Mouse (Mus musculus) left cerebral cortex, adult 18-20 months (tissue): Measurements from ENCODE around the gene Sesn1. TPM values are rescaled to one million over a fixed set of nuclear protein-coding genes. Genes with fewer than 3 reads are reported as not detected.
"Not testable (repeated sequence)": the region's sequence is repeated elsewhere in the genome, so short reads cannot be mapped to it uniquely, and the experiment has no call there.

Experiments used
- DNase-seq, 2 experiments: peaks; one replicate each; pipeline ENCODE4 v3.0.0; 2021 to 2022; ENCODE audit warnings: low spot score in 2 of 2, mixed read lengths in 1 of 2
- long read RNA-seq, 2 experiments: library from polyadenylated mRNA; stranded (forward); transcript quantifications; one replicate each; pipeline ENCODE4 v2.0.0; 2021
- total RNA-seq, 2 experiments: library from RNA; stranded (reverse); gene quantifications; 2 replicates each; pipeline ENCODE4 v1.2.3; 2021

Sesn1 gene
- total RNA-seq, result 10 to 100 TPM; 49.4 to 52.7 TPM
- long read RNA-seq, experiment 1, transcript Sesn1-201 (10 exons, 2,600 nt), result major isoform, 93 of 113 reads
- long read RNA-seq, experiment 1, transcript Sesn1-202 (10 exons, 3,809 nt), result minor isoform, 5 of 113 reads
- long read RNA-seq, experiment 1, partial matches to known transcripts, result 6 of 113 reads
- long read RNA-seq, experiment 1, other reads (novel, unspliced or antisense), result 9 of 113 reads
- long read RNA-seq, experiment 2, transcript Sesn1-201 (10 exons, 2,600 nt), result major isoform, 47 of 57 reads
- long read RNA-seq, experiment 2, partial matches to known transcripts, result 8 of 57 reads
- long read RNA-seq, experiment 2, other reads (novel, unspliced or antisense), result 0 of 57 reads

GRCm38 (mm10) chr10:41809771-41810563, at the start of gene Sesn1, which contains the start of gene Cep57l1:
TSS of gene Sesn1 (plus strand) at chr10:41809935.
TSS of gene Cep57l1 (minus strand) at chr10:41809871.
- peak; percentile 84 to 92 for DNase-seq

GRCm38 (mm10) chr10:41760866-41761265, 48.9 kb upstream of the Sesn1 start:
- DNase-seq, result no peak

GRCm38 (mm10) chr10:41763741-41764385, 45.9 kb upstream of the Sesn1 start:
- DNase-seq, result no peak

GRCm38 (mm10) chr10:41765586-41765985, 44.1 kb upstream of the Sesn1 start:
- DNase-seq, result no peak

- DNase-seq, result no peak
Measured at GRCm38 (mm10) chr10:41766280-41766679, 43.5 kb upstream of the Sesn1 start.

- DNase-seq, result no peak
Measured at GRCm38 (mm10) chr10:41767254-41767653, 42.5 kb upstream of the Sesn1 start.

- DNase-seq, result no peak
Measured at GRCm38 (mm10) chr10:41792375-41792774, 17.4 kb upstream of the Sesn1 start.

GRCm38 (mm10) chr10:41797253-41797652, 12.5 kb upstream of the Sesn1 start:
- DNase-seq, result no peak

- no peak for DNase-seq
Measured at GRCm38 (mm10) chr10:41803467-41803866, 6.3 kb upstream of the Sesn1 start.

GRCm38 (mm10) chr10:41804711-41805110, 5.0 kb upstream of the Sesn1 start:
- DNase-seq, result no peak

- no peak for DNase-seq
Measured at GRCm38 (mm10) chr10:41805729-41806355, 3.9 kb upstream of the Sesn1 start.

GRCm38 (mm10) chr10:41809080-41809770, 510 bp upstream of the Sesn1 start:
- DNase-seq, result peak; percentile 86 to 90

- no peak for DNase-seq
Measured at GRCm38 (mm10) chr10:41810564-41811455, 1.1 kb downstream of the Sesn1 start.

GRCm38 (mm10) chr10:41812566-41812965, 2.8 kb downstream of the Sesn1 start:
- DNase-seq, result no peak

- DNase-seq, result no peak
Measured at GRCm38 (mm10) chr10:41814305-41814853, 4.6 kb downstream of the Sesn1 start.

- DNase-seq, result no peak
Measured at GRCm38 (mm10) chr10:41816516-41816915, 6.8 kb downstream of the Sesn1 start.

GRCm38 (mm10) chr10:41818036-41818732, 8.4 kb downstream of the Sesn1 start:
- no peak for DNase-seq

- DNase-seq, result not testable (repeated sequence)
Measured at GRCm38 (mm10) chr10:41818733-41819070, 9.0 kb downstream of the Sesn1 start.

- DNase-seq, result no peak
Measured at GRCm38 (mm10) chr10:41819307-41819706, 9.6 kb downstream of the Sesn1 start.
